Mouse (Mus musculus): ENCODE results near the gene Qdpr. TPM values are rescaled to one million over a fixed set of nuclear protein-coding genes. Genes with fewer than 3 reads are reported as not detected.

Qdpr gene
- total and polyA plus RNA-seq, 3 experiments: 29.9 to 65.5 (median 32.3) TPM

GRCm38 (mm10) chr5:45444130-45444832, 5.8 kb downstream of the Qdpr start:
- Histone ChIP-seq H3K36me3 (replicated peaks) (peaks cover 77% of the 10 kb centered on the region), H3K27me3 (ENCODE audit: insufficient read depth, low read length) (no peaks in the 10 kb centered on the region), H3K4me1 (ENCODE audit: insufficient read depth, low read depth, low read length) (peaks cover 14% of the 10 kb centered on the region), H3K9me3 (replicated peaks) (no peaks in the 10 kb centered on the region), H3K4me3 (ENCODE audit: low read depth, low read length) (no peak overlapping the region)
- DNase-seq (ENCODE audit: low spot score) (no peak), ATAC-seq (ENCODE audit: extremely low read depth, insufficient number of reproducible peaks, low FRiP score, poor library complexity, severe bottlenecking) (no peak)
- TF ChIP-seq POLR2AphosphoS5 (IDR thresholded peaks at IDR 0.05; ENCODE audit: insufficient replicate concordance, low read depth, low read length) (no peak), GATA1 (IDR thresholded peaks at IDR 0.05; ENCODE audit: borderline replicate concordance, low read length) (no peak), CTCF (IDR thresholded peaks at IDR 0.05; ENCODE audit: low read depth, low read length) (no peak), TAL1 (conservative IDR thresholded peaks at IDR 0.05; ENCODE audit: low read depth, low read length) (no peak), GATA2 (IDR thresholded peaks at IDR 0.05; ENCODE audit: borderline replicate concordance, low read depth, low read length) (no peak)

GRCm38 (mm10) chr5:45441745-45442144, 8.3 kb downstream of the Qdpr start:
- no peaks in the 10 kb centered on the region for H3K9me3 ChIP-seq (replicated peaks)
- TF ChIP-seq TAL1 (conservative IDR thresholded peaks at IDR 0.05; ENCODE audit: low read depth, low read length) (no peak), POLR2AphosphoS5 (IDR thresholded peaks at IDR 0.05; ENCODE audit: insufficient replicate concordance, low read depth, low read length) (no peak), GATA2 (IDR thresholded peaks at IDR 0.05; ENCODE audit: borderline replicate concordance, low read depth, low read length) (no peak), CTCF (IDR thresholded peaks at IDR 0.05; ENCODE audit: low read depth, low read length) (no peak), GATA1 (IDR thresholded peaks at IDR 0.05; ENCODE audit: borderline replicate concordance, low read length) (no peak)
- no peaks in the 10 kb centered on the region for H3K4me1 ChIP-seq (ENCODE audit: insufficient read depth, low read depth, low read length)
- DNase-seq (ENCODE audit: low spot score): no peak
- no peaks in the 10 kb centered on the region for H3K27me3 ChIP-seq (ENCODE audit: insufficient read depth, low read length)
- no peak overlapping the region for H3K4me3 ChIP-seq (ENCODE audit: low read depth, low read length)
- no peak for ATAC-seq (ENCODE audit: extremely low read depth, insufficient number of reproducible peaks, low FRiP score, poor library complexity, severe bottlenecking)
- peaks cover 90% of the 10 kb centered on the region for H3K36me3 ChIP-seq (replicated peaks)

GRCm38 (mm10) chr5:45441124-45441523, 8.9 kb downstream of the Qdpr start:
- DNase-seq (ENCODE audit: low spot score): no peak
- peaks cover 90% of the 10 kb centered on the region for H3K36me3 ChIP-seq (replicated peaks)
- ATAC-seq (ENCODE audit: extremely low read depth, insufficient number of reproducible peaks, low FRiP score, poor library complexity, severe bottlenecking): no peak
- TF ChIP-seq GATA2 (IDR thresholded peaks at IDR 0.05; ENCODE audit: borderline replicate concordance, low read depth, low read length) (no peak), POLR2AphosphoS5 (IDR thresholded peaks at IDR 0.05; ENCODE audit: insufficient replicate concordance, low read depth, low read length) (no peak), CTCF (IDR thresholded peaks at IDR 0.05; ENCODE audit: low read depth, low read length) (no peak), GATA1 (IDR thresholded peaks at IDR 0.05; ENCODE audit: borderline replicate concordance, low read length) (no peak), TAL1 (conservative IDR thresholded peaks at IDR 0.05; ENCODE audit: low read depth, low read length) (no peak)
- H3K27me3 ChIP-seq (ENCODE audit: insufficient read depth, low read length): no peaks in the 10 kb centered on the region
- H3K4me3 ChIP-seq (ENCODE audit: low read depth, low read length): no peak overlapping the region
- H3K9me3 ChIP-seq (replicated peaks): no peaks in the 10 kb centered on the region
- H3K4me1 ChIP-seq (ENCODE audit: insufficient read depth, low read depth, low read length): no peaks in the 10 kb centered on the region

- Histone ChIP-seq H3K27me3 (ENCODE audit: insufficient read depth, low read length) (no peaks in the 10 kb centered on the region), H3K4me1 (ENCODE audit: insufficient read depth, low read depth, low read length) (no peaks in the 10 kb centered on the region), H3K4me3 (ENCODE audit: low read depth, low read length) (no peak overlapping the region), H3K9me3 (replicated peaks) (no peaks in the 10 kb centered on the region), H3K36me3 (replicated peaks) (peaks cover 87% of the 10 kb centered on the region)
- no peak for DNase-seq (ENCODE audit: low spot score)
- TF ChIP-seq CTCF (IDR thresholded peaks at IDR 0.05; ENCODE audit: low read depth, low read length): no peak
- TF ChIP-seq TAL1 (conservative IDR thresholded peaks at IDR 0.05; ENCODE audit: low read depth, low read length): no peak
- TF ChIP-seq GATA2 (IDR thresholded peaks at IDR 0.05; ENCODE audit: borderline replicate concordance, low read depth, low read length): no peak
- no peak for TF ChIP-seq GATA1 (IDR thresholded peaks at IDR 0.05; ENCODE audit: borderline replicate concordance, low read length)
- TF ChIP-seq POLR2AphosphoS5 (IDR thresholded peaks at IDR 0.05; ENCODE audit: insufficient replicate concordance, low read depth, low read length): no peak
- ATAC-seq (ENCODE audit: extremely low read depth, insufficient number of reproducible peaks, low FRiP score, poor library complexity, severe bottlenecking): no peak
Observed at GRCm38 (mm10) chr5:45438301-45438700, 11.7 kb downstream of the Qdpr start.

- Histone ChIP-seq H3K4me1 (ENCODE audit: insufficient read depth, low read depth, low read length) (no peaks in the 10 kb centered on the region), H3K9me3 (replicated peaks) (no peaks in the 10 kb centered on the region), H3K27me3 (ENCODE audit: insufficient read depth, low read length) (no peaks in the 10 kb centered on the region), H3K36me3 (replicated peaks) (peaks cover 89% of the 10 kb centered on the region), H3K4me3 (ENCODE audit: low read depth, low read length) (no peak overlapping the region)
- ATAC-seq (ENCODE audit: extremely low read depth, insufficient number of reproducible peaks, low FRiP score, poor library complexity, severe bottlenecking) (no peak), DNase-seq (ENCODE audit: low spot score) (no peak)
- TF ChIP-seq POLR2AphosphoS5 (IDR thresholded peaks at IDR 0.05; ENCODE audit: insufficient replicate concordance, low read depth, low read length) (no peak), TAL1 (conservative IDR thresholded peaks at IDR 0.05; ENCODE audit: low read depth, low read length) (no peak), GATA2 (IDR thresholded peaks at IDR 0.05; ENCODE audit: borderline replicate concordance, low read depth, low read length) (no peak), CTCF (IDR thresholded peaks at IDR 0.05; ENCODE audit: low read depth, low read length) (no peak), GATA1 (IDR thresholded peaks at IDR 0.05; ENCODE audit: borderline replicate concordance, low read length) (no peak)
Observed at GRCm38 (mm10) chr5:45437826-45438225, 12.2 kb downstream of the Qdpr start.

GRCm38 (mm10) chr5:45435967-45436950, 13.8 kb downstream of the Qdpr start:
- Histone ChIP-seq H3K4me1 (ENCODE audit: insufficient read depth, low read depth, low read length) (no peaks in the 10 kb centered on the region), H3K27me3 (ENCODE audit: insufficient read depth, low read length) (no peaks in the 10 kb centered on the region), H3K36me3 (replicated peaks) (peaks cover 89% of the 10 kb centered on the region), H3K9me3 (replicated peaks) (no peaks in the 10 kb centered on the region), H3K4me3 (ENCODE audit: low read depth, low read length) (no peak overlapping the region)
- DNase-seq (ENCODE audit: low spot score) (no peak), ATAC-seq (ENCODE audit: extremely low read depth, insufficient number of reproducible peaks, low FRiP score, poor library complexity, severe bottlenecking) (no peak)
- no peak for TF ChIP-seq TAL1 (conservative IDR thresholded peaks at IDR 0.05; ENCODE audit: low read depth, low read length)
- TF ChIP-seq GATA2 (IDR thresholded peaks at IDR 0.05; ENCODE audit: borderline replicate concordance, low read depth, low read length): no peak
- TF ChIP-seq GATA1 (IDR thresholded peaks at IDR 0.05; ENCODE audit: borderline replicate concordance, low read length): no peak
- no peak for TF ChIP-seq POLR2AphosphoS5 (IDR thresholded peaks at IDR 0.05; ENCODE audit: insufficient replicate concordance, low read depth, low read length)
- no peak for TF ChIP-seq CTCF (IDR thresholded peaks at IDR 0.05; ENCODE audit: low read depth, low read length)
